Mouse (Mus musculus): ENCODE measurements around the gene Pgc. TPM values are rescaled to one million over a fixed set of nuclear protein-coding genes. Genes with fewer than 3 reads are reported as not detected.

Gene Pgc
- polyA plus RNA-seq, 1 experiment from 2014 or later: not detected

- H3K27me3 ChIP-seq: no peaks in the 10 kb centered on the region
- H3K4me3 ChIP-seq: no peak overlapping the region
- no peak for ATAC-seq (ENCODE audit: low read depth)
- no peak overlapping the region for H3K9ac ChIP-seq
- H3K27ac ChIP-seq (replicated peaks): no peak overlapping the region
- no peaks in the 10 kb centered on the region for H3K36me3 ChIP-seq
- no peak overlapping the region for H3K4me2 ChIP-seq
- peaks cover 14% of the 10 kb centered on the region for H3K4me1 ChIP-seq (replicated peaks)
- 80% methylated on average over 15 of the region's 15 CpGs for WGBS
- H3K9me3 ChIP-seq: no peaks in the 10 kb centered on the region
These were observed 33.2 kb downstream of the Pgc start for GRCm38 (mm10) chr17:47759702-47760410.

GRCm38 (mm10) chr17:47762028-47762427 is 35.4 kb downstream of the Pgc start:
- H3K4me2 ChIP-seq: no peak overlapping the region
- WGBS: 75% methylated on average over 7 of the region's 7 CpGs

GRCm38 (mm10) chr17:47762518-47763340 is 36.1 kb downstream of the Pgc start:
- H3K4me3 ChIP-seq: no peak overlapping the region
- peak overlapping the region; percentile 74 for H3K27ac ChIP-seq (replicated peaks)

More at GRCm38 (mm10) chr17:47762028-47762427, 35.4 kb downstream of the Pgc start:
- Histone ChIP-seq H3K27ac (replicated peaks) (peak overlapping the region; percentile 74), H3K4me1 (replicated peaks) (peaks cover 14% of the 10 kb centered on the region), H3K4me3 (no peak overlapping the region), H3K9ac (peak overlapping the region; percentile 31; the same call in 1 of the 2 replicates), H3K9me3 (no peaks in the 10 kb centered on the region), H3K36me3 (no peaks in the 10 kb centered on the region), H3K27me3 (no peaks in the 10 kb centered on the region)
- no peak for ATAC-seq (ENCODE audit: low read depth)

GRCm38 (mm10) chr17:47765986-47766385 is 39.3 kb downstream of the Pgc start:
- H3K4me2 ChIP-seq: no peak overlapping the region
- H3K9ac ChIP-seq: no peak overlapping the region
- no peaks in the 10 kb centered on the region for H3K27me3 ChIP-seq
- H3K9me3 ChIP-seq: no peaks in the 10 kb centered on the region
- no peak overlapping the region for H3K4me3 ChIP-seq
- peaks cover 14% of the 10 kb centered on the region for H3K4me1 ChIP-seq (replicated peaks)
- WGBS: 77% methylated on average over 4 of the region's 4 CpGs
- no peak overlapping the region for H3K27ac ChIP-seq (replicated peaks)
- no peak for ATAC-seq (ENCODE audit: low read depth)
- H3K36me3 ChIP-seq: no peaks in the 10 kb centered on the region

More at GRCm38 (mm10) chr17:47762518-47763340, 36.1 kb downstream of the Pgc start:
- 71% methylated on average over 13 of the region's 13 CpGs for WGBS
- Histone ChIP-seq H3K9ac (0 out of 2 replicates have a peak overlapping the region, but pooled peaks have one; percentile 31), H3K27me3 (no peaks in the 10 kb centered on the region), H3K4me2 (no peak overlapping the region), H3K4me1 (replicated peaks) (peaks cover 14% of the 10 kb centered on the region), H3K9me3 (no peaks in the 10 kb centered on the region), H3K36me3 (no peaks in the 10 kb centered on the region)
- ATAC-seq (ENCODE audit: low read depth): peak; percentile 89

GRCm38 (mm10) chr17:47766407-47767043 is 39.9 kb downstream of the Pgc start:
- Histone ChIP-seq H3K4me1 (replicated peaks) (peaks cover 14% of the 10 kb centered on the region), H3K9me3 (no peaks in the 10 kb centered on the region), H3K4me2 (no peak overlapping the region), H3K4me3 (no peak overlapping the region), H3K27me3 (no peaks in the 10 kb centered on the region), H3K9ac (no peak overlapping the region), H3K27ac (replicated peaks) (no peak overlapping the region), H3K36me3 (no peaks in the 10 kb centered on the region)
- no peak for ATAC-seq (ENCODE audit: low read depth)
- 90% methylated on average over 6 of the region's 6 CpGs for WGBS

GRCm38 (mm10) chr17:47767081-47767455 is 40.4 kb downstream of the Pgc start:
- 0 out of 2 replicates have a peak, but pooled peaks cover under 1% of the 10 kb centered on the region for H3K9me3 ChIP-seq
- no peaks in the 10 kb centered on the region for H3K36me3 ChIP-seq
- H3K9ac ChIP-seq: no peak overlapping the region
- H3K27me3 ChIP-seq: no peaks in the 10 kb centered on the region
- H3K4me2 ChIP-seq: no peak overlapping the region
- no peak overlapping the region for H3K4me3 ChIP-seq
- H3K4me1 ChIP-seq (replicated peaks): peaks cover 12% of the 10 kb centered on the region
- no peak overlapping the region for H3K27ac ChIP-seq (replicated peaks)
- 63% methylated on average over 2 of the region's 2 CpGs for WGBS
- no peak for ATAC-seq (ENCODE audit: low read depth)

GRCm38 (mm10) chr17:47767456-47768141 is 41.0 kb downstream of the Pgc start:
- H3K4me1 ChIP-seq (replicated peaks): peaks cover 7% of the 10 kb centered on the region
- no peaks in the 10 kb centered on the region for H3K36me3 ChIP-seq
- no peaks in the 10 kb centered on the region for H3K27me3 ChIP-seq
- no peak overlapping the region for H3K27ac ChIP-seq (replicated peaks)
- no peak for ATAC-seq (ENCODE audit: low read depth)
- H3K9me3 ChIP-seq: peaks cover 6% of the 10 kb centered on the region; the same call in 1 of the 2 replicates
- no peak overlapping the region for H3K9ac ChIP-seq
- H3K4me2 ChIP-seq: no peak overlapping the region
- H3K4me3 ChIP-seq: no peak overlapping the region
- WGBS: 61% methylated on average over 10 of the region's 17 CpGs

GRCm38 (mm10) chr17:47768707-47769276 is 42.1 kb downstream of the Pgc start:
- no peak for ATAC-seq (ENCODE audit: low read depth)
- Histone ChIP-seq H3K4me1 (replicated peaks) (no peaks in the 10 kb centered on the region), H3K4me3 (no peak overlapping the region), H3K27ac (replicated peaks) (no peak overlapping the region), H3K27me3 (no peaks in the 10 kb centered on the region), H3K9me3 (peaks cover 8% of the 10 kb centered on the region; the same call in 1 of the 2 replicates), H3K36me3 (no peaks in the 10 kb centered on the region), H3K4me2 (no peak overlapping the region), H3K9ac (no peak overlapping the region)
- 60% methylated on average over 12 of the region's 12 CpGs for WGBS

GRCm38 (mm10) chr17:47769389-47770299 is 43.0 kb downstream of the Pgc start:
- H3K36me3 ChIP-seq: no peaks in the 10 kb centered on the region
- 88% methylated on average over 11 of the region's 11 CpGs for WGBS
- no peaks in the 10 kb centered on the region for H3K27me3 ChIP-seq
- no peak overlapping the region for H3K4me2 ChIP-seq
- no peak for ATAC-seq (ENCODE audit: low read depth)
- H3K9ac ChIP-seq: no peak overlapping the region
- H3K9me3 ChIP-seq: peaks cover 8% of the 10 kb centered on the region; the same call in 1 of the 2 replicates
- no peak overlapping the region for H3K4me3 ChIP-seq
- H3K27ac ChIP-seq (replicated peaks): no peak overlapping the region
- no peaks in the 10 kb centered on the region for H3K4me1 ChIP-seq (replicated peaks)

- no peaks in the 10 kb centered on the region for H3K36me3 ChIP-seq
- no peaks in the 10 kb centered on the region for H3K27me3 ChIP-seq
- WGBS: 68% methylated on average over 6 of the region's 6 CpGs
- ATAC-seq (ENCODE audit: low read depth): no peak
- no peak overlapping the region for H3K4me3 ChIP-seq
- H3K9me3 ChIP-seq: peaks cover 8% of the 10 kb centered on the region; the same call in 1 of the 2 replicates
- H3K9ac ChIP-seq: no peak overlapping the region
- no peak overlapping the region for H3K27ac ChIP-seq (replicated peaks)
- H3K4me2 ChIP-seq: no peak overlapping the region
- no peaks in the 10 kb centered on the region for H3K4me1 ChIP-seq (replicated peaks)
These were observed 47.0 kb downstream of the Pgc start for GRCm38 (mm10) chr17:47773604-47774003.

Measured in neural tube, embryonic 13.5 days (tissue).